18 mouse cellular contexts compared by ENCODE assay signal in the genomic region with DNA sequence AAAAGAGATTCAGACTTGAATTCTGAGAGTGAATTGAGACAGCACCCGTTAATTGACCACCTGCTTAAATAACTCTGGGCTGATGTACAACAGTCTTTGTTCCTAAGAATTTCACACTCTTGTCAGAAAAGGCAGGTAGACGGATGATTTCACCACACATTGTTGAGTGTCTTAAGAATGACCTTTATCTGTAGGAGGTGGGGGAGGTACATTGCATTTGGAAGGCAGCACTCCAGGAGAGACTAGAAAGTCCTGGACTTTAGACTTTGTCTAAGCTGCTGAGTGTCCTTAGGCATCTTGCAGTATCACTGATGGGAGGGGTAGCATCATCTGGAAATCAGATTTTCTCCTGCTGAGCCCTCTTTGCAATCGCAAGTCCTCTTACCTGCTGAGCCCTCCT.
"Had no signal": no experiment of that assay in that cellular context is flagged by ENCODE, and none has a peak within 500 bp of the region (broad histone marks: within the 10 kb centered on the region; RNA-seq: fewer than 3 reads in every experiment).

No protein-coding gene starts in this region.

- H3K27me3 ChIP-seq: midbrain, embryonic 12.5 days; neural tube, embryonic 13.5 days; neural tube, embryonic 15.5 days had no signal

- H3K4me3 ChIP-seq: midbrain, embryonic 10.5 days; midbrain, embryonic 12.5 days; myocyte; neural tube, embryonic 13.5 days; neural tube, embryonic 15.5 days had no signal

- DNase-seq: lung, adult 18-20 months; lung, embryonic 14.5 days; lung, postnatal 10 days; midbrain, embryonic 14.5 days; retina, postnatal 1 day; right cerebral cortex, adult 18-20 months; right cerebral cortex, postnatal 25 days; right cerebral cortex, postnatal 4 days; spleen, adult 18-20 months; thymus, adult 18-20 months; thymus, postnatal 14 days; thymus, postnatal 36 days had no signal

- H3K27ac ChIP-seq: liver, embryonic 14.5 days; midbrain, embryonic 10.5 days; midbrain, embryonic 12.5 days; neural tube, embryonic 13.5 days; neural tube, embryonic 15.5 days had no signal
